Mouse (Mus musculus) mesoderm, embryonic 11.5 days (tissue): ENCODE measurements at regions not wholly inside any gene's neighbourhood (a gene's known extent, or its start where the extent isn't known, plus 50 kb on each side); places are given as distances from the start of the nearest gene placed in this dataset.
A peak's percentile ranks its signal among the peaks of the same experiment; 100 is the strongest.

ENCODE experiments used
- DNase-seq: peaks from one replicate; pipeline ENCODE4 v3.0.0-alpha.2; 2012; ENCODE audit warnings: low read depth, low spot score

DNA sequence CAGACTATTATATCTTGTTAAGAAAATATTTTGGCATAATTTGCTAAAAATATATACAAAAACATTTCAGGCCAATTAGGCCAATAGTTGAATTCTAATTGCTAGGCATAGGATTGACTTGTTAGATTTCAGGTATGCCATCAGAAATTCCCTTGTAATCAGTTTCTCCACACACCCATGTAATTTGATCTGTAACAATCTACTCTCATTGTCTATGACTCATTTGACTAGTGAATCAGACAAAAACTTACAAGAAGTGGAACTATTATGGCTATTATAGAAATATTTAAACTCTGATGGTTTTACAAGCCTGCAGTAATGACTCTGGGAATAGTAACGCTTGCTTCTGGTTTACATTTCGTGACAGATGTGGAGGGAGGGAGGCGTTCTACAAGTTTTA is 338.9 kb upstream of the Ptbp2 start:
- DNase-seq, result no peak

DNA sequence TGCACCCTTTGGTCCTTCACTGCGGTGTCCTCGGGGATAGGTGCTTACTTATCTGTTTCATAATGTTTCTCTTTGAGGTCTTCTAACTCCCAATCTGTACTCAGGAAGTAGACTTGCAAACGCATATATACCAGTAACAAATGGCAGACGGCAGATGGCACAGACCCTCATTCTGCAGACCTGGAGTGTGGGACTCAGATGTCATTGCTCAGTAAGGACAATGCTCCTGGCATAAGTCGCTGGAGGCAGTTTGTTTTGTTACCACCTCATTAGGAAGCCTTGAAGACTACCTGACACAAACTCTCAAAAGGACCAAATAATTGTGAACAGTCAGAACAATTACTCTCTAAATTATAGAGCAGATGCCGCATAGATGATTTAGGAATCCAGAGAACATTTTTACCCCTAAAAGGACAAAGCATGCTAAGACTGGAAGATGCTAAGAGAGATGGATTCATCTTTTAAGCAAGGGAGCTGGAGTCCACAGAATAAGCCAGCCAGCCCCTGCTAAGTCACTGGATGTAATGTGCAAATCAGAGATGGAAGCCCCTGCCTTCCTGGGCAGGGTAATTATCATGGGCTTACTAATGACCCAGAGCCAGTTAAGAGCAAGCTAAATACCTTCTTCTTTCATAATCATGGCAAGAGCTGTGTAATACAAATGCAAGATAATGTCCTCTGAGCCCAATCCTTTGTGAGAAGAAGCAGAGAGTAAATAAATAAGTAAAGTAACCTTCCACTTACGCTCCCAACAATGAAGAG is 299.1 kb upstream of the Ptbp2 start:
- DNase-seq, result no peak

DNA sequence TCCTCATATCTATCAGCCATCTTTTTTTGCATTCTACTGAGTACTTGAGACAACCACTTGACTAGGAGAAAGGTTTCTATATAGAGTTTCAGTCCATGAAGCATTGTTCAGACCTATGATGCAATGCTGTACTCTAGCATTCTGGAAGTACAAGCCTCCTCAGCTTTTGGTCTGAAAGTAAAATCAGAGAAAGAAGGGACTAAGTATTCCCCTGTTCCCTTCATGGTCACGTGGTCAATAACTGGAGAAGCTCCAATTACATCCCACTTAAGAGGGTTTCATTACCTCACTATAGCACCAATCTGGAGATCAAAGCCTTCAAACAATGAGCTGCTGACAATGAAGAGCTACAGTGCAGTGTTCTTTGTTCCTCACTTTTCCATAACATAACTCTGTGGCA is 289.3 kb upstream of the Ptbp2 start:
- DNase-seq, result no peak

GRCm38 (mm10) chr3:120065714-120066113 is 281.4 kb upstream of the Ptbp2 start:
- no peak for DNase-seq

GRCm38 (mm10) chr3:120064854-120065480 is 280.7 kb upstream of the Ptbp2 start:
- DNase-seq, result no peak

GRCm38 (mm10) chr3:120062264-120062663 is 278.0 kb upstream of the Ptbp2 start:
- DNase-seq, result no peak

DNA sequence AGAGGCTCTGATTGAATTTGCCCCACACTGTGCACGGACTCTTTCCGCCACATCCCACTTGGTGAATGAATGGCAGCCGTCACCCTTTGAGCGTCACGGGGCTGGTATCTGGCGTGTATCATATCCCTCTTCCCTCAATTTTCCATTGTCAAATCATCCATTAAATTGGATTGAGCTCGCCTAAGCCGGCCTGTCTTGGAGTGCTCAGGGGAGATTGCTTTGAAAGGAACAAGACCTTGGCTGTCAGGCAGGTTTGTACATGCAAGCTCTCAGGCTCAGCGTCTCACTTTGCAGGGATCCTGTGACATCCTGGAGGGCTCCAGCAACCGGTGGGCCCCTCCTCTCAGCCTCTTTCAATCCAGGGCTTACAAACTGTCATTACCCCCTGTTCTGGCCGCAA is 275.7 kb upstream of the Ptbp2 start:
- DNase-seq, result peak; percentile 9

GRCm38 (mm10) chr3:120055216-120056154 is 271.2 kb upstream of the Ptbp2 start:
- DNase-seq, result no peak

DNA sequence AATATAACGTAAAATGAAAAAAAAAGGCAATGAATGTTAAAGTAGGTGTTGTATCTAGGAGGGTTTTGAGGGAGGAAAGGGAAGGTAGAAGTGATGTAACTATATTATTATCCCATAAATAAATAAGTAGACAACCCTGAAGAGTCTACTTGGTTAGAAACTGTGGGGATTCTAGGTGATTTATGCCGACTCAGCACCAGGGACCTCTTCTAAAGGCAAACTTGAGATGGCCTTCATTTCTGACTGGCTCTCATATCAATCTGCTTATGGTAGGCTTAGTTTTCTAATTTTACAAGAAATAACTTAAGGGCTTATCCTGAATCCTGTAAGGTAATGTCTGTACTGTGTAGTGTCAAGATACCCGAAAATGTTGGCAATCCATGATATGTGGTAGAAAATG is 263.0 kb upstream of the Ptbp2 start:
- no peak for DNase-seq

- no peak for DNase-seq
Measured at GRCm38 (mm10) chr3:120037526-120037925, 253.3 kb upstream of the Ptbp2 start.

GRCm38 (mm10) chr3:120019826-120020683 is 235.8 kb upstream of the Ptbp2 start:
- no peak for DNase-seq

DNA sequence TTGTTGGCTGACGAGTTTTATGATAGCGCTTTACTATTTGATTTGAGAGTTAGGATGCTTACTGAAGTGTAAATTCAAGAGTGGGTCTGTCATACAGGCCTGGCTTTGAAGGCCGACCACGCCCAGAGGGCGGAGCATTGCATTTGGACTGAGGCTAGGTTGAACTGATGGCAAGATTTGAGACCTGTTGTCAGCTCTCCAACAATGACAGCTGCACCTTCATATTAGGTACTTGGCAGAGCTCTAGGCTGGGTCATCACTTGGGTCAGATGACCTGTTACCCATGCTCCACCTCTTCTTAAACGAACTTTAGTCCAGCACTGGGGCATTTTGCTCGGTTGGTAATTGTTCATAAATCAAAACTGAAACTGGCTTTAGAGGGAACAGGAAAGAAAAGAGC is 231.1 kb upstream of the Ptbp2 start:
- no peak for DNase-seq

DNA sequence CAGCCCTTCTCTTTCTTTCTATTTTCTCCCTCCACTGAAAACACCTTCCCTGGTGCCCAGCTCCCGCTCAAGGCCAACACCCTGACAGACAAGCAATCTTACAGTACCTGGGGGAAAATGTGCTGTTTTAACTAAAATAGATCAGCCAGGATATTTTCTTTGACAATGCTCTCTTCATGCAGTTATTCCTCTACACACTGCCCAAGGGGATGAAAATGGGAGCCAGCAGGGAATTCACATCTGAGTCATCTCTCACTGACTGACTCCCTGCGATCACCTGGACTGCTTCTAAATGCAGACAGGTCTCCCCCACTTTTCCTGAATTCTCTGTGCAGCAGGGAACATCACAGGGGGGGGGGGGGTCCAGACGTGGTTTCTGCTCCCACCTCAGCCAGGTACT is 227.6 kb upstream of the Ptbp2 start:
- DNase-seq, result no peak

GRCm38 (mm10) chr3:120008110-120008509 is 223.8 kb upstream of the Ptbp2 start:
- DNase-seq, result no peak

GRCm38 (mm10) chr3:120004588-120004987 is 220.3 kb upstream of the Ptbp2 start:
- no peak for DNase-seq

- no peak for DNase-seq
Measured at GRCm38 (mm10) chr3:120000281-120000680, 216.0 kb upstream of the Ptbp2 start.

DNA sequence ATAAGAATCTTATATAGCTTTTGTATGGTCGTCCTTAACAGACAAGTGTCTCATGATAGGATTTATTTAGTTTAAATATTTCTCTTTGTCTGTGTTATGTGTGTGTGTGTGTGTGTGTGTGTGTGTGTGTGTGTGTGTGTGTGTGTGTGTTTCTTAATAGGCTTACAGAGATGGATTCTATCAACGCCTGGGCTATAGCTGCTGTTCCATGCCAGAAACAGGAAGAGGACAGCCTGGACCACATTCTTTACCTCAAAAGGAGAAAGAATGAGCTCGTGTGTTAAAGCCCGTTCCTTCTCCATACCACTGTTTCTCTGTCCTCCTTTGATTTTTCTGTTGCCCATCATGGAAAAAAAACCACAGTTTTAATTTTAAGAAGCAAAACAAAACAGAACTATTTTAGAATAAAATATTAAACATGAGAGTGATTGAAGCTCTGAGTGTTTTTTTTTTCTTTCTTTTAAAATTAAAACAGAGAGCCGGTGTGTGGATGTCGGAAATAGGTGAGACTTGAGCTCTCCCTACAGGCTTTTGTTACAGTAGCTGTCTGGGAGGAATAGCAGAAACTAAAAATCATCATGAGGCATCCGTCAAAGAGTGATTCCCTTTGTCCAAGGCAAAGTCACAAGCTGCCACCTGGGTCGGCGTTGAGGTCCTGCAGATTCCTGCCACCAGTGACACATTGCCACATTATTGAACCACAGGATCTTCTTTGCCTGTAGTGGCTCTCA is 212.2 kb upstream of the Ptbp2 start:
- DNase-seq, result no peak

DNA sequence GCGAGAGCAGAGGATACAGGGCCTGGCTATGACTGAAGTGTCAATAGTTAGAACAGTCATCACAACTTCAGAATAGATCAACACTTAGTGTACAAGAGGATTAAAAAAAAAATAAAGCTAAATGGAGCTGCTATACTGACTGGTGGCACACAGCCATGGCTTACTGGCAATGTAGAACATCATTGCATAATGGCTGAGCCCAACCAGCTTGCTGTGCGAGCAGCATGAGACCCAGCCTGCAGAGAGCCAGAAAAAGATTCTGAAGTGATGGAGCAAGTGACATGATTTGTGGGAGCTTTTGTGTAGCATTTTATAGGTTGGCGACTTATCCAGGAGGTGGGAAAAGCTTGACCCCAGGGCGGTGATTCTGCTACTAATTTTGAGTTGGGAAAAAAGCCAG is 211.5 kb upstream of the Ptbp2 start:
- DNase-seq, result peak; percentile 30

DNA sequence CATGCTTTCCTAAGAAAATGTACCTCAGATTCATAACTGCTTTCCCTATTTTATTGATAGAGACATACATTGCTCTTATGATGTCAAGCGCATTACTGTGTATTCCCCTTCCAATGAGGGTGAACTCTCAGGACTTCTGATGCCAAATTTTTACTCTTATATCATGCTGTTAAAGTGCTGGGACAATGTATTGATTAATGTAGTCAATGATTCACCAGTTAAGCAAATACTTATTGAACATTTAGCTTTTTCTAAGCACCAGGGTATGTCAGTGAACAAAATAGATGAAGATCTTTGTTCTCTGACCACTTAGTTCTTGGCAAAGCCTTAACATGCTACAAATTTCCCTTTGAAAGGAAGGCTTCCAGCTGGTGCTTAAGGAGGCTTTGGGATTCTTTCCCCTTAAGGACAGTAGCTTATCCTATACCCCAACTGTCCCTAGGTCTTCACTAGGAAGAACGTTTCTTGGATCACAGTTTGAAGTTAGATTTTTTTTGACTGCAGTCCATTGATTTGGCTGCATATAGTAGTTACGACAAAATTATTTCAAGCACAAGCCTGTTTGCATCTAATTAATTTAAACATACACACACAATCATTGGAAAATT is 203.1 kb upstream of the Ptbp2 start:
- DNase-seq, result no peak

DNA sequence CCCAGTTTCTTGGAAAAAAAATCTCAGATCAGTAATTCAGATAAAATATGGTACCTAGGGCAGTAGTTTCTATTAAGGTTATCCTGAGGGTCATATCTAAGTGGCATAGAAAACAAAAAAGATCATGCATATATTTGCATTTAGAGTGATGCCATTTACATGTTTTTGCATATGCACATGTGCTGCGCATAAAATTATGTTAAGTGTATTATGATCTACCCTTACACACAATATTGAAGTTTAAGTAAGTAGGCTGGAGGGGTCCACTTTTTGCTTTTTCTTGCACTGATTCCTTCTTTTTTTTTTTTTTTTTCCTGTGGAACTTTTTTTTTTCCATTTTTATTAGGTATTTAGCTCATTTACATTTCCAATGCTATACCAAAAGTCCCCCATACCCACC is 193.1 kb upstream of the Ptbp2 start:
- no peak for DNase-seq
